Mouse (Mus musculus) layer of hippocampus, postnatal 10 days (tissue): ENCODE measurements around the gene Acat1. TPM values are rescaled to one million over a fixed set of nuclear protein-coding genes. Genes with fewer than 3 reads are reported as not detected.

ENCODE experiments used
- DNase-seq, 2 experiments: peaks; one replicate each; pipeline ENCODE4 v3.0.0; 2021; ENCODE audit warnings: low spot score in 2 of 2
- total RNA-seq, 2 experiments: library from RNA; stranded (reverse); gene quantifications; 2 replicates each; pipeline ENCODE4 v1.2.3; 2021

Gene Acat1
- total RNA-seq, 2 experiments from 2014 or later, result 138 to 139 TPM

GRCm38 (mm10) chr9:53535416-53536320, 74.5 kb downstream of the Acat1 start:
- DNase-seq, result no peak

Other genes with a start within 250 kb of the Acat1 start
- gene Kdelc2, start 226.4 kb downstream of the Acat1 start, total RNA-seq, result 1 to 10 TPM; 6.7 to 7.6 TPM
- gene 4930550C14Rik, start 208.1 kb downstream of the Acat1 start, total RNA-seq, result under 1 TPM in 1 of 2 experiments, not detected in 1; 0.11 TPM
- 10 to 100 TPM; 24.2 to 27.5 TPM for gene Atm, start 73.6 kb downstream of the Acat1 start, total RNA-seq
- gene Npat, start 73.3 kb downstream of the Acat1 start, total RNA-seq, result 10 to 100 TPM; 14.3 to 16.3 TPM
- 10 to 100 TPM; 58.0 TPM for gene Cul5, start 59.6 kb upstream of the Acat1 start, total RNA-seq
- gene Rab39, start 95.8 kb upstream of the Acat1 start, total RNA-seq, result 1 to 10 TPM; 1.8 to 1.9 TPM
- 1 to 10 TPM; 9.4 to 9.8 TPM for gene Slc35f2, start 161.2 kb upstream of the Acat1 start, total RNA-seq
- under 1 TPM in 1 of 2 experiments, not detected in 1; 0.33 TPM for gene Sln, start 239.8 kb upstream of the Acat1 start, total RNA-seq